ENCODE assay signal across 9 mouse cellular contexts in the genomic region with DNA sequence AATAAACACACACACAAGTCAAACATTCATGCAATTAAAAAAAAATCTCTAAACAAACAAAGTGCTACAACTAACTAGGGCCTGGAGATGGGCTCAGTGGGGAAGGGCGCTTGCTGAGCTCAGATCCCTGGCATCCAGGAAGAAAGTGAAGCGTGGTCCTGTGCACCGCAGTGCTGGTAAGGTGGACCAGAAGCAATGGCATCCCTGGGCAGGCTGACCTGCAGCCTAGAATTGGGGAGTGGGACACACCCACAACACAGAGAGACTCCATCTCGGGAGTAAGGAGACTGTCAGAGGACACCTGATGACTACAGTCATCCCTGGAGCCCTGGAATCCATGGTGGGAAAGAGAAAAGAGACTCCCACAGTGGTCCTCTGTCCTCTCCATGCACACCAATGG. TPM values are rescaled to one million over a fixed set of nuclear protein-coding genes. Genes with fewer than 3 reads are reported as not detected.
DNase-seq lines count a peak whose midpoint lies in the region; ATAC-seq and TF ChIP-seq lines count a peak whose summit lies in the region.
"Had no signal": no experiment of that assay in that cellular context is flagged by ENCODE, and none has a peak within 500 bp of the region (broad histone marks: within the 10 kb centered on the region; RNA-seq: fewer than 3 reads in every experiment).

No protein-coding gene starts in this region.

- H3K9me3 ChIP-seq in hindbrain, postnatal 0 days (ENCODE audit: low read length): no peaks in the 10 kb centered on the region
- H3K9me3 ChIP-seq in hindbrain, embryonic 11.5 days (ENCODE audit: control insufficient read depth, low read length): no peaks in the 10 kb centered on the region
- no peaks in the 10 kb centered on the region for H3K9me3 ChIP-seq in midbrain, embryonic 14.5 days (ENCODE audit: control insufficient read depth, low read length)
- H3K9me3 ChIP-seq in midbrain, embryonic 13.5 days: no peaks in the 10 kb centered on the region
- H3K9me3 ChIP-seq in neural tube, embryonic 15.5 days (replicated peaks): no peaks in the 10 kb centered on the region
- H3K9me3 ChIP-seq: neural tube, embryonic 12.5 days had no signal

- peaks cover 23% of the 10 kb centered on the region for H3K4me1 ChIP-seq in cerebellum, adult 2 months (ENCODE audit: control insufficient read depth, insufficient read depth, low read length)
- peaks cover 17% of the 10 kb centered on the region for H3K4me1 ChIP-seq in hindbrain, postnatal 0 days (ENCODE audit: insufficient read depth, low read length)
- peaks cover 12% of the 10 kb centered on the region for H3K4me1 ChIP-seq in hindbrain, embryonic 11.5 days (replicated peaks; ENCODE audit: control insufficient read depth, insufficient read depth, low read length)
- H3K4me1 ChIP-seq in midbrain, embryonic 14.5 days (ENCODE audit: control insufficient read depth, insufficient read depth, low read length): peaks cover 22% of the 10 kb centered on the region
- H3K4me1 ChIP-seq in midbrain, embryonic 13.5 days (replicated peaks): peaks cover 41% of the 10 kb centered on the region
- H3K4me1 ChIP-seq in neural tube, embryonic 15.5 days: peaks cover 38% of the 10 kb centered on the region

- no peak overlapping the region for H3K4me3 ChIP-seq in cerebellum, adult 2 months (replicated peaks; ENCODE audit: insufficient read depth, low read depth, low read length)
- no peak overlapping the region for H3K4me3 ChIP-seq in hindbrain, postnatal 0 days (ENCODE audit: low read length)
- H3K4me3 ChIP-seq in hindbrain, embryonic 11.5 days (ENCODE audit: low read depth, low read length): no peak overlapping the region
- H3K4me3 ChIP-seq in midbrain, embryonic 14.5 days (replicated peaks; ENCODE audit: low read depth, low read length): no peak overlapping the region
- no peak overlapping the region for H3K4me3 ChIP-seq in midbrain, embryonic 13.5 days (replicated peaks)
- no peak overlapping the region for H3K4me3 ChIP-seq in neural tube, embryonic 15.5 days (replicated peaks)
- H3K4me3 ChIP-seq: neural tube, embryonic 12.5 days had no signal

- WGBS in cerebellum, adult 2 months: 93% methylated on average over 4 of the region's 4 CpGs
- WGBS in hindbrain, postnatal 0 days: 83% methylated on average over 4 of the region's 4 CpGs
- 90% methylated on average over 4 of the region's 4 CpGs for WGBS in hindbrain, embryonic 11.5 days
- 88% methylated on average over 4 of the region's 4 CpGs for WGBS in midbrain, embryonic 14.5 days
- WGBS in midbrain, embryonic 13.5 days: 85% methylated on average over 4 of the region's 4 CpGs
- WGBS in neural tube, embryonic 15.5 days: 74% methylated on average over 4 of the region's 4 CpGs

- no peaks in the 10 kb centered on the region for H3K27me3 ChIP-seq in cerebellum, adult 2 months (ENCODE audit: control insufficient read depth, insufficient read depth, low read length)
- no peaks in the 10 kb centered on the region for H3K27me3 ChIP-seq in hindbrain, postnatal 0 days (ENCODE audit: insufficient read depth, low read length)
- no peaks in the 10 kb centered on the region for H3K27me3 ChIP-seq in hindbrain, embryonic 11.5 days (ENCODE audit: control insufficient read depth, insufficient read depth, low read length)
- H3K27me3 ChIP-seq in midbrain, embryonic 14.5 days (ENCODE audit: control insufficient read depth, insufficient read depth, low read length): no peaks in the 10 kb centered on the region
- H3K27me3 ChIP-seq in midbrain, embryonic 13.5 days: 0 out of 2 replicates have a peak, but pooled peaks cover 3% of the 10 kb centered on the region
- no peaks in the 10 kb centered on the region for H3K27me3 ChIP-seq in neural tube, embryonic 15.5 days (replicated peaks)
- H3K27me3 ChIP-seq: neural tube, embryonic 12.5 days had no signal

- DNase-seq in cerebellum, adult 2 months: no peak
- DNase-seq in cerebellum, adult 9-10 months: no peak
- no peak for DNase-seq in hindbrain, postnatal 0 days (ENCODE audit: low spot score)
- DNase-seq in hindbrain, embryonic 11.5 days (ENCODE audit: low spot score): no peak
- DNase-seq in midbrain, embryonic 14.5 days: no peak
- no peak for DNase-seq in urinary bladder, postnatal 25 days (ENCODE audit: low spot score)

- no peak for TF ChIP-seq POLR2A in cerebellum, adult 2 months (IDR thresholded peaks at IDR 0.05; ENCODE audit: borderline replicate concordance, insufficient read depth, low read length)

- H3K9ac ChIP-seq in hindbrain, postnatal 0 days (replicated peaks; ENCODE audit: low read length): no peak overlapping the region
- H3K9ac ChIP-seq in hindbrain, embryonic 11.5 days (ENCODE audit: low read depth, low read length): no peak overlapping the region
- 0 out of 2 replicates have a peak overlapping the region, but pooled peaks have one; percentile 12 for H3K9ac ChIP-seq in midbrain, embryonic 14.5 days (replicated peaks; ENCODE audit: low read length)
- H3K9ac ChIP-seq in midbrain, embryonic 13.5 days (replicated peaks): no peak overlapping the region
- no peak overlapping the region for H3K9ac ChIP-seq in neural tube, embryonic 15.5 days (replicated peaks)
- H3K9ac ChIP-seq: neural tube, embryonic 12.5 days had no signal

- TF ChIP-seq CTCF in cerebellum, adult 2 months (IDR thresholded peaks at IDR 0.05; ENCODE audit: borderline replicate concordance, insufficient read depth, low read depth, low read length): no peak
- TF ChIP-seq CTCF in hindbrain, postnatal 0 days (IDR thresholded peaks at IDR 0.05; ENCODE audit: low read depth): no peak

- no peaks in the 10 kb centered on the region for H3K36me3 ChIP-seq in hindbrain, postnatal 0 days (ENCODE audit: insufficient read depth, low read length)
- H3K36me3 ChIP-seq in hindbrain, embryonic 11.5 days (ENCODE audit: control insufficient read depth, insufficient read depth, low read length): no peaks in the 10 kb centered on the region
- H3K36me3 ChIP-seq in midbrain, embryonic 14.5 days (ENCODE audit: control insufficient read depth, insufficient read depth, low read length): no peaks in the 10 kb centered on the region
- no peaks in the 10 kb centered on the region for H3K36me3 ChIP-seq in midbrain, embryonic 13.5 days
- no peaks in the 10 kb centered on the region for H3K36me3 ChIP-seq in neural tube, embryonic 15.5 days
- H3K36me3 ChIP-seq: neural tube, embryonic 12.5 days had no signal

- peak overlapping the region; percentile 2; the same call in 1 of the 2 replicates for H3K27ac ChIP-seq in cerebellum, adult 2 months (ENCODE audit: insufficient read depth, low read length)
- peak overlapping the region; percentile 57; the same call in 1 of the 2 replicates for H3K27ac ChIP-seq in hindbrain, postnatal 0 days
- no peak overlapping the region for H3K27ac ChIP-seq in hindbrain, embryonic 11.5 days (ENCODE audit: low read depth, low read length)
- no peak overlapping the region for H3K27ac ChIP-seq in midbrain, embryonic 14.5 days (replicated peaks; ENCODE audit: low read depth, low read length)
- H3K27ac ChIP-seq in midbrain, embryonic 13.5 days: no peak overlapping the region
- peak overlapping the region; percentile 56; the same call in 1 of the 2 replicates for H3K27ac ChIP-seq in neural tube, embryonic 15.5 days (replicated peaks)

- no peak overlapping the region for H3K4me2 ChIP-seq in hindbrain, postnatal 0 days (ENCODE audit: low read depth, low read length)
- no peak overlapping the region for H3K4me2 ChIP-seq in hindbrain, embryonic 11.5 days (replicated peaks; ENCODE audit: low read depth, low read length)
- no peak overlapping the region for H3K4me2 ChIP-seq in midbrain, embryonic 14.5 days (ENCODE audit: low read length)
- no peak overlapping the region for H3K4me2 ChIP-seq in midbrain, embryonic 13.5 days (replicated peaks)
- no peak overlapping the region for H3K4me2 ChIP-seq in neural tube, embryonic 15.5 days

- no peak for ATAC-seq in hindbrain, postnatal 0 days
- ATAC-seq in hindbrain, embryonic 11.5 days (ENCODE audit: low FRiP score): no peak
- ATAC-seq in midbrain, embryonic 14.5 days (ENCODE audit: low FRiP score, low TSS enrichment): no peak
- ATAC-seq in midbrain, embryonic 13.5 days: no peak
- no peak for ATAC-seq in neural tube, embryonic 15.5 days (ENCODE audit: low FRiP score)

RNA-seq across cellular contexts. Expression of a gene that starts 21.8 kb away (rescaled TPM):
- 48.3 and 53.9 TPM in 2 replicates for polyA plus RNA-seq in cerebellum, adult 2 months (2012; rRNA removed)
- total RNA-seq in hindbrain, postnatal 0 days (2014; rRNA removed): 55.9 and 76.6 TPM in 2 replicates
- 55.2 and 56.9 TPM in 2 replicates for polyA plus RNA-seq in hindbrain, postnatal 0 days (2015; fragmentation: Nextera tagmentation; extraction: Ambion mirVana)
- 4.6 and 5.5 TPM in 2 replicates for polyA plus RNA-seq in hindbrain, embryonic 11.5 days (2014; fragmentation: Nextera tagmentation; extraction: Ambion mirVana)
- 6.2 and 7.3 TPM in 2 replicates for polyA plus RNA-seq in midbrain, embryonic 14.5 days (2014; fragmentation: Nextera tagmentation; extraction: Ambion mirVana)
- polyA plus RNA-seq in midbrain, embryonic 13.5 days (2015; fragmentation: Nextera tagmentation; extraction: Ambion mirVana): 48.5 and 58.7 TPM in 2 replicates
- 80.8 and 91.6 TPM in 2 replicates for polyA plus RNA-seq in neural tube, embryonic 15.5 days (2015; fragmentation: Nextera tagmentation; extraction: Ambion mirVana)

RNA-seq across cellular contexts. Expression of a gene that starts 29.2 kb away (rescaled TPM):
- polyA plus RNA-seq in cerebellum, adult 2 months (2012; rRNA removed): 25.4 and 28.8 TPM in 2 replicates
- 10.6 and 11.5 TPM in 2 replicates for total RNA-seq in hindbrain, postnatal 0 days (2014; rRNA removed)
- 41.8 and 42.9 TPM in 2 replicates for polyA plus RNA-seq in hindbrain, postnatal 0 days (2015; fragmentation: Nextera tagmentation; extraction: Ambion mirVana)
- 41.1 and 42.9 TPM in 2 replicates for polyA plus RNA-seq in hindbrain, embryonic 11.5 days (2014; fragmentation: Nextera tagmentation; extraction: Ambion mirVana)
- 48.2 and 48.4 TPM in 2 replicates for polyA plus RNA-seq in midbrain, embryonic 14.5 days (2014; fragmentation: Nextera tagmentation; extraction: Ambion mirVana)
- 49.5 and 50.6 TPM in 2 replicates for polyA plus RNA-seq in midbrain, embryonic 13.5 days (2015; fragmentation: Nextera tagmentation; extraction: Ambion mirVana)
- 45.4 and 47.3 TPM in 2 replicates for polyA plus RNA-seq in neural tube, embryonic 15.5 days (2015; fragmentation: Nextera tagmentation; extraction: Ambion mirVana)

RNA-seq across cellular contexts. Expression of a gene that starts 29.5 kb away (rescaled TPM):
- polyA plus RNA-seq in cerebellum, adult 2 months (2012; rRNA removed): 93.2 and 95.5 TPM in 2 replicates
- total RNA-seq in hindbrain, postnatal 0 days (2014; rRNA removed): 62.6 and 70.1 TPM in 2 replicates
- polyA plus RNA-seq in hindbrain, postnatal 0 days (2015; fragmentation: Nextera tagmentation; extraction: Ambion mirVana): 132 and 133 TPM in 2 replicates
- polyA plus RNA-seq in hindbrain, embryonic 11.5 days (2014; fragmentation: Nextera tagmentation; extraction: Ambion mirVana): 97.1 and 115 TPM in 2 replicates
- polyA plus RNA-seq in midbrain, embryonic 14.5 days (2014; fragmentation: Nextera tagmentation; extraction: Ambion mirVana): 97.2 and 105 TPM in 2 replicates
- 121 TPM in 2 replicates for polyA plus RNA-seq in midbrain, embryonic 13.5 days (2015; fragmentation: Nextera tagmentation; extraction: Ambion mirVana)
- polyA plus RNA-seq in neural tube, embryonic 15.5 days (2015; fragmentation: Nextera tagmentation; extraction: Ambion mirVana): 106 TPM in 2 replicates

Comparison
In these comparisons a context has a peak if more than half of its experiments do, and no peak if none do; other contexts are left out.
1. H3K27ac ChIP-seq: peak in cerebellum, adult 2 months (single experiment), hindbrain, postnatal 0 days (single experiment) and neural tube, embryonic 15.5 days (single experiment); none in hindbrain, embryonic 11.5 days (single experiment), midbrain, embryonic 14.5 days (single experiment) and midbrain, embryonic 13.5 days (single experiment).